Mouse (Mus musculus): ENCODE data around the gene Nhsl2.

DNA sequence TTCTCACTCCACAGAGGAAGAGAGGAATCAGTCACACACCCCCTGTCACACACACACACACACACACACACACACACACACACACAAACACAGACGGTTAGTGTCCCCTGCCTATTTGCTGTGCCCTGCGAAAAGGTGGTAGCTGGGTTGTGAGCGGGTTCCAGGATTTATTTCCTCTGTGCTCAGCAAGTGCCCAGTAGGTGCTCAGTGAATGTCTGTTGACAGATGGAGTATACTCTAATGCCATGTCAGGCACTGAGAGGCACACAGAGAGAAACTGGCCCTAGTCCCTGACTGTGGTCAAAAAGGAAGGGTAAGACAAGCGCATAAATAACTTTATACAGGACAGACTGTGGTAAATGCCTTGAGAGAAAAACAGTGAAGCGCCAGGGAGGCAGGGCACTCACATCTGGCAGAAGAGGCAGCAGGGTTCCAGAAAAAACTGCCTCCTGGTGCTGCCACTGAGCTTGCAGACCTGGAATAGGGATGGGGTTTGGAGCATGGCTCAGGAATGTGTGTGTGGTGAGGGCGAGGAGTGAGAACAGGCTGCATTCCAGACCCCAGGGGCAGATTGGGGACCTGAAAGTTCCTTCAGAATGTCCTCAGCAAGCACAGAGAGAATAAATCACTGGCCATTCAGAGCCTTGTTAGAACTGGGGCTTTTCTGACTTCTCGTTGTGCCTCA is 52.8 kb downstream of the Nhsl2 start:
- TF ChIP-seq CTCF (IDR thresholded peaks at IDR 0.05): no peak
- no peak for TF ChIP-seq EP300 (IDR thresholded peaks at IDR 0.05)

Measured in lung, postnatal 0 days (tissue).